Mouse (Mus musculus): ENCODE measurements around the gene Flt1. TPM values are rescaled to one million over a fixed set of nuclear protein-coding genes. Genes with fewer than 3 reads are reported as not detected.
"Not testable (repeated sequence)": the region's sequence is repeated elsewhere in the genome, so short reads cannot be mapped to it uniquely, and the experiment has no call there.

Gene Flt1
- polyA plus RNA-seq, 1 experiment, result 3.6 TPM

- Histone ChIP-seq H3K27me3 (ENCODE audit: control insufficient read depth, insufficient read depth, low read length) (no peaks in the 10 kb centered on the region), H3K4me1 (ENCODE audit: control insufficient read depth, insufficient read depth, insufficient read length, low read length) (no peaks in the 10 kb centered on the region), H3K4me3 (ENCODE audit: low read depth, low read length) (no peak overlapping the region), H3K27ac (ENCODE audit: insufficient read depth, low read depth, low read length) (no peak overlapping the region), H3K36me3 (ENCODE audit: control insufficient read depth, insufficient read depth, low read length) (no peaks in the 10 kb centered on the region)
- TF ChIP-seq CTCF (IDR thresholded peaks at IDR 0.05; ENCODE audit: extremely low read depth, insufficient read length, insufficient replicate concordance, low read depth, low read length) (no peak), POLR2A (IDR thresholded peaks at IDR 0.05; ENCODE audit: low read depth, low read length) (no peak)
- 60% methylated on average over 8 of the region's 8 CpGs for WGBS
Observed at GRCm38 (mm10) chr5:147574517-147574916, 151.3 kb downstream of the Flt1 start.

- H3K27ac ChIP-seq (ENCODE audit: insufficient read depth, low read depth, low read length), result no peak overlapping the region
- no peaks in the 10 kb centered on the region for H3K4me1 ChIP-seq (ENCODE audit: control insufficient read depth, insufficient read depth, insufficient read length, low read length)
- no peak overlapping the region for H3K4me3 ChIP-seq (ENCODE audit: low read depth, low read length)
- TF ChIP-seq CTCF (IDR thresholded peaks at IDR 0.05; ENCODE audit: extremely low read depth, insufficient read length, insufficient replicate concordance, low read depth, low read length), result no peak
- no peak for TF ChIP-seq POLR2A (IDR thresholded peaks at IDR 0.05; ENCODE audit: low read depth, low read length)
- no peaks in the 10 kb centered on the region for H3K36me3 ChIP-seq (ENCODE audit: control insufficient read depth, insufficient read depth, low read length)
- no peaks in the 10 kb centered on the region for H3K27me3 ChIP-seq (ENCODE audit: control insufficient read depth, insufficient read depth, low read length)
- WGBS, result 54% methylated on average over 1 of the region's 1 CpGs
Observed at GRCm38 (mm10) chr5:147573555-147573954, 152.3 kb downstream of the Flt1 start.

- 72% methylated on average over 7 of the region's 7 CpGs for WGBS
- no peaks in the 10 kb centered on the region for H3K27me3 ChIP-seq (ENCODE audit: control insufficient read depth, insufficient read depth, low read length)
- H3K36me3 ChIP-seq (ENCODE audit: control insufficient read depth, insufficient read depth, low read length), result no peaks in the 10 kb centered on the region
- H3K4me3 ChIP-seq (ENCODE audit: low read depth, low read length), result no peak overlapping the region
- H3K27ac ChIP-seq (ENCODE audit: insufficient read depth, low read depth, low read length), result no peak overlapping the region
- H3K4me1 ChIP-seq (ENCODE audit: control insufficient read depth, insufficient read depth, insufficient read length, low read length), result no peaks in the 10 kb centered on the region
- TF ChIP-seq POLR2A (IDR thresholded peaks at IDR 0.05; ENCODE audit: low read depth, low read length) (no peak), CTCF (IDR thresholded peaks at IDR 0.05; ENCODE audit: extremely low read depth, insufficient read length, insufficient replicate concordance, low read depth, low read length) (no peak)
Observed at GRCm38 (mm10) chr5:147572695-147573094, 153.1 kb downstream of the Flt1 start.

- no peak overlapping the region for H3K27ac ChIP-seq (ENCODE audit: insufficient read depth, low read depth, low read length)
- no peaks in the 10 kb centered on the region for H3K36me3 ChIP-seq (ENCODE audit: control insufficient read depth, insufficient read depth, low read length)
- no peak overlapping the region for H3K4me3 ChIP-seq (ENCODE audit: low read depth, low read length)
- TF ChIP-seq POLR2A (IDR thresholded peaks at IDR 0.05; ENCODE audit: low read depth, low read length) (no peak), CTCF (IDR thresholded peaks at IDR 0.05; ENCODE audit: extremely low read depth, insufficient read length, insufficient replicate concordance, low read depth, low read length) (no peak)
- H3K4me1 ChIP-seq (ENCODE audit: control insufficient read depth, insufficient read depth, insufficient read length, low read length), result peaks cover 4% of the 10 kb centered on the region
- 59% methylated on average over 7 of the region's 7 CpGs for WGBS
- H3K27me3 ChIP-seq (ENCODE audit: control insufficient read depth, insufficient read depth, low read length), result no peaks in the 10 kb centered on the region
Observed at GRCm38 (mm10) chr5:147566335-147566734, 159.5 kb downstream of the Flt1 start.

- Histone ChIP-seq H3K4me1 (ENCODE audit: control insufficient read depth, insufficient read depth, insufficient read length, low read length) (peaks cover 4% of the 10 kb centered on the region), H3K27ac (ENCODE audit: insufficient read depth, low read depth, low read length) (no peak overlapping the region), H3K36me3 (ENCODE audit: control insufficient read depth, insufficient read depth, low read length) (no peaks in the 10 kb centered on the region), H3K27me3 (ENCODE audit: control insufficient read depth, insufficient read depth, low read length) (no peaks in the 10 kb centered on the region), H3K4me3 (ENCODE audit: low read depth, low read length) (no peak overlapping the region)
- 94% methylated on average over 7 of the region's 7 CpGs for WGBS
- no peak for TF ChIP-seq CTCF (IDR thresholded peaks at IDR 0.05; ENCODE audit: extremely low read depth, insufficient read length, insufficient replicate concordance, low read depth, low read length)
- TF ChIP-seq POLR2A (IDR thresholded peaks at IDR 0.05; ENCODE audit: low read depth, low read length), result no peak
Observed at GRCm38 (mm10) chr5:147565444-147565843, 160.4 kb downstream of the Flt1 start.

GRCm38 (mm10) chr5:147564140-147564590 lies 161.6 kb downstream of the Flt1 start:
- no peaks in the 10 kb centered on the region for H3K36me3 ChIP-seq (ENCODE audit: control insufficient read depth, insufficient read depth, low read length)
- no peaks in the 10 kb centered on the region for H3K27me3 ChIP-seq (ENCODE audit: control insufficient read depth, insufficient read depth, low read length)
- TF ChIP-seq POLR2A (IDR thresholded peaks at IDR 0.05; ENCODE audit: low read depth, low read length), result no peak
- 6% methylated on average over 16 of the region's 16 CpGs for WGBS
- peaks cover 4% of the 10 kb centered on the region for H3K4me1 ChIP-seq (ENCODE audit: control insufficient read depth, insufficient read depth, insufficient read length, low read length)
- H3K4me3 ChIP-seq (ENCODE audit: low read depth, low read length), result peak overlapping the region; percentile 67
- H3K27ac ChIP-seq (ENCODE audit: insufficient read depth, low read depth, low read length), result no peak overlapping the region

GRCm38 (mm10) chr5:147563511-147564139 lies 162.2 kb downstream of the Flt1 start:
- H3K27ac ChIP-seq (ENCODE audit: insufficient read depth, low read depth, low read length), result no peak overlapping the region
- TF ChIP-seq POLR2A (IDR thresholded peaks at IDR 0.05; ENCODE audit: low read depth, low read length) (no peak), CTCF (IDR thresholded peaks at IDR 0.05; ENCODE audit: extremely low read depth, insufficient read length, insufficient replicate concordance, low read depth, low read length) (no peak)
- H3K36me3 ChIP-seq (ENCODE audit: control insufficient read depth, insufficient read depth, low read length), result no peaks in the 10 kb centered on the region
- peak overlapping the region; percentile 67 for H3K4me3 ChIP-seq (ENCODE audit: low read depth, low read length)
- no peaks in the 10 kb centered on the region for H3K27me3 ChIP-seq (ENCODE audit: control insufficient read depth, insufficient read depth, low read length)
- peaks cover 4% of the 10 kb centered on the region for H3K4me1 ChIP-seq (ENCODE audit: control insufficient read depth, insufficient read depth, insufficient read length, low read length)
- 43% methylated on average over 18 of the region's 18 CpGs for WGBS

GRCm38 (mm10) chr5:147557641-147558040 lies 168.2 kb downstream of the Flt1 start:
- WGBS, result 49% methylated on average over 6 of the region's 6 CpGs
- H3K27me3 ChIP-seq (ENCODE audit: control insufficient read depth, insufficient read depth, low read length); H3K36me3 ChIP-seq (ENCODE audit: control insufficient read depth, insufficient read depth, low read length); H3K4me1 ChIP-seq (ENCODE audit: control insufficient read depth, insufficient read depth, insufficient read length, low read length); H3K4me3 ChIP-seq (ENCODE audit: low read depth, low read length); H3K27ac ChIP-seq (ENCODE audit: insufficient read depth, low read depth, low read length): not testable (repeated sequence)
